Mouse (Mus musculus) testis, postnatal 10 days (tissue): ENCODE measurements around the gene Eif2b2.
A peak's percentile ranks its signal among the peaks of the same experiment; 100 is the strongest.

Experiments used
- DNase-seq: peaks from one replicate; pipeline ENCODE4 v3.0.0; 2021; ENCODE audit warnings: low spot score

Eif2b2 gene

DNA sequence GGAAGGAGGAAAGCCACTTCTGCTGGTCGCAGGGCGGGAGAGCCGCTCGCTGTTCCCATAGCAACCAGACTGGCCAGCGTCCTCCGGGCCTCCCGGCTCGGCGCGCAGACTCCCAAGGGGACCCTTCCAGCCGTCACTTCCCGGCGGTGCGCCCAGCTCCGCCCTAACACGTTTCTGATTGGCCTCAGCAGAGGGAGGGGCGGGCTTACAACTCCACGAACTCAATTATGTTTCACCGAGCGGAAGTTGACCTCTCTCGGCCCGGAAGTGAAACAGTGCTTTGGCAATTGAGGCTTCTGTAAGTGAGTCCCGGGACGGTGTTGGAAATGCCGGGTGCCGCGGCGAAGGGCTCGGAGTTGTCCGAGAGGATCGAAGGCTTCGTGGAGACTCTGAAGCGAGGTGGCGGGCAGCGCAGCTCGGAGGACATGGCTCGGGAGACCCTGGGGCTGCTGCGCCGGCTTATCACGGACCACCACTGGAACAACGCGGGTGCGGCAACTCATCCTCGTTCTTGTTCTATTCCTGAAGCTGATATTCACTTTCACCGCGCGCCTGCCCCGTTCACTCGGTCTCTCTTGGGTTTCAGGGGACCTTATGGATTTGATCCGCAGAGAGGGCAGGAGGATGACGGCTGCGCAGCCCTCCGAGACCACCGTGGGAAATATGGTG is at the start of gene Eif2b2:
Gene Eif2b2 (plus strand): TSS at position 246 of the 669 bp plus-strand sequence.
- peak; percentile 98 for DNase-seq

- DNase-seq, result no peak
Observed at GRCm38 (mm10) chr12:85169877-85170276, 49.4 kb upstream of the Eif2b2 start.

GRCm38 (mm10) chr12:85170284-85170947 is 48.9 kb upstream of the Eif2b2 start:
- DNase-seq, result no peak

GRCm38 (mm10) chr12:85170948-85171307 is 48.4 kb upstream of the Eif2b2 start:
- no peak for DNase-seq

- DNase-seq, result peak; percentile 41
Observed at GRCm38 (mm10) chr12:85174016-85174415, 45.3 kb upstream of the Eif2b2 start.

DNA sequence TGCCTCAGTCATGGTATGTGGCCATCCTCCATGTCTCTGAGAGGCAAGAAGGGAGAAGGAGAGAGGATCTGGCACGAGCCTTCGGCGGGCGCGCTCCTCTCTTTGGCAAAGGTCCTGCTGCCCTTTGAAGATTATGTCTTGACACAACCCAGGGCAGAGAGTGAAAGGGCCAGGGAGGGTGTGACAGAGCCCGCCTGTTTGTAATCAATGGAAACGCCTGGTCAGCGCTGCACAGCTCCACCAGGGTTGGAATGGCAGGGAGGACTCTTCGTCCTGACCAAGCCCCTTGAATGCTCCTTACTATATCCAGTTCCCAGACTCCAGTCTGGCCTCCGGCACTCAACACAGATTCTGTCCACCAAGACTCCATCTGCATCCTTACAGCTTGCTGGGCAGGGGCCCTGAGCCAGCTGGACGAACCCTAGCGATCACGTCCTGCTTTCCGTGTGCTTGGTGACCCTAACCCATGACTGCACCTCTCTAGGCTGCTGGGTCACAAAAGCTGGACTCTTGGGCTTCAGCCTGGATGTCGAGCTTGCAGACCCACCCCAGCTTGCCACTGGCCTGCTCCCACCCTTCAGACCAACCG is 44.1 kb upstream of the Eif2b2 start:
- DNase-seq, result no peak

- DNase-seq, result peak; percentile 76
Observed at GRCm38 (mm10) chr12:85175926-85176845, 43.1 kb upstream of the Eif2b2 start.

DNA sequence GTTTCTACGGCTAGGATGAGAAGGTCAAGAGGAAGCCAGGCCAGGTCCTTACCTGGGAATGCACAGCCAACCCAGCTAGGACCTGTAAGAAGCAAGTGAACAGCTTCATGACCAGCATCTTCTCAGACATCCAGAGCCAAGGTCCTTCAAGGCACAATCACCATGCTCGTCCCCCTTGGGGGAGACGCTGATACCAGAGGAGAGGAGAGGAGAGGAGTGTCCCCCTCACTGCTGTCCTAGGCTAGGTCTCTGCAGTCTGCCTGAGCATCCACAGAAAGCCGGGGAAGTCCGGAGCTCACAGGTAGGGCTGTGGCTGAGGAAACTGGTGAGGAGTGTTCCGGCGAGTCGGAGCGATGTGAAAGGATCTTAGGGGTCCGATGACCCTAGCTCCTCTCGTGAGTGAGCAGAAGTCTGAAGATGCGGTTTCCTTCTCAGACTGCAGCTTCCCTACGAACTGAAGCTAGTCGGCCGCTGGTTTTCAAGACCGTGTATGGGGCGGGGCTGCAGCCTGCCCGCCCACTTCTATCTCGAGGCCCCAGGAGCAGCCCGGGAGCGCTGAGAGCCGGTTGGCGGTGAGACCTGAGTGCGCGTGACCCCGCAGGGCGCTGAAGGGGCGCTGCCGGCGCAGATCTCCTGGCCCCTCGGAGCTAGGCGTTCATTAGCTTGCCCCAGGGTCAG is 42.3 kb upstream of the Eif2b2 start:
- no peak for DNase-seq

DNA sequence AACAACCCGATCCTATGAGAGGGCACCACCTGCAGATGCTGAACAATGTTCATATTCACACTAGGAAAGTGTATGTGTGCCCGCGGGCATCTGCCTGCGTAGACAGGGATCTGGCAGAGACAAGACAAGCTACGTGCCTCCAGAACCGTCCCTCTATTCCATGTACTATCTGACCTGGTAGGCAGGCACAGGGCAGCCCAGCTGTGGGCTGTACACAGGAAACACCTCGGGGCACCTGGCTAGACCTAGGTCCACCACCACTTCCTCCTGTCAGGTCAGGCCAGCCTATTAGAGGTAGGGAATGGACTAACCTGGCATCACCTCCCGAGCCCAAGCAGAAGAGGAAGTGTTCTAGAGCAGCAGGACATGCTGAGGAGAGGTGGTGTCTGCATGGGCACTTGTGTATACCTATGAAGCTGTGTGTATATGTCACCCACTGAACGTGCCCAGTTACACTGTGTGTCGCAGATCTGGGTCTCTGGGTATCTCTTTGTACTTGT is 41.5 kb upstream of the Eif2b2 start, which contains the start of gene Pgf:
Gene Pgf (minus strand): TSS at position 51 of the 500 bp plus-strand sequence.
- no peak for DNase-seq

- no peak for DNase-seq
Observed at GRCm38 (mm10) chr12:85178294-85178693, 41.0 kb upstream of the Eif2b2 start.

- DNase-seq, result no peak
Observed at GRCm38 (mm10) chr12:85181475-85182344, 37.6 kb upstream of the Eif2b2 start.

DNA sequence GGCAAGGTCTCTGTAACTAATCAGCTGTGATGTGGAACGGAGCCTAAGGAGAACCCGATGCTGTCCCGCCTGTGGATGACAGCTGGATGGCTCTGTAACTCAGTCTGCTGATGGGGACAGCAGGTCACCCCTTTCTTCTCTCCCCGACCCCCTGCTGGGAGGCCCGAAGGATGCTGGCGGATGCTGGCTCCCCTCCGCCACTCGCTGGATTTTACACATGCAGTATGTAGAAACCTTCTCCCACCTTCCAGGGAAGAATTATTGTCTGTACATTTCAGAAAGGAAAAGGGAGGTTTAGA is 37.0 kb upstream of the Eif2b2 start:
- no peak for DNase-seq

GRCm38 (mm10) chr12:85182898-85183297 is 36.4 kb upstream of the Eif2b2 start:
- no peak for DNase-seq

GRCm38 (mm10) chr12:85184118-85184517 is 35.2 kb upstream of the Eif2b2 start:
- DNase-seq, result no peak

- DNase-seq, result no peak
Observed at GRCm38 (mm10) chr12:85185810-85186209, 33.5 kb upstream of the Eif2b2 start.

DNA sequence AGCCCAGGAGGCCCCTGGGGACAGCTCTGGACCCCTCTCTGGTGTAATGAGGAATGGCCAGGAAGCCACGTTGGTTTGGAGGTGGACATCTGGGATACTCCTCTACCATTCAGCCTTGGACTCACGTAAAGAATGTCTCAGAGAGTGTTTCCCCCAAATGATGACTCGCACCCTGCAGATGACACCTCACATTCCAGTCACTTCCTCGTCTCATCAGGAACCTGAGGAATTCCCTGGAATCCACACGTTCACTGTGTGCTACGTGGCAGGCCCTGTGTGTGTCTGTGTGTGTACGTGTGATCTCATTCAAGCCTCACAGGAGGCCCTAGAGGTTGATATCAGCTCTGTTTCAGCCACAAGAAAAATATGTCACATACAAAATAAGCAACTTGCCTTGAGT is 32.9 kb upstream of the Eif2b2 start:
- DNase-seq, result no peak

DNA sequence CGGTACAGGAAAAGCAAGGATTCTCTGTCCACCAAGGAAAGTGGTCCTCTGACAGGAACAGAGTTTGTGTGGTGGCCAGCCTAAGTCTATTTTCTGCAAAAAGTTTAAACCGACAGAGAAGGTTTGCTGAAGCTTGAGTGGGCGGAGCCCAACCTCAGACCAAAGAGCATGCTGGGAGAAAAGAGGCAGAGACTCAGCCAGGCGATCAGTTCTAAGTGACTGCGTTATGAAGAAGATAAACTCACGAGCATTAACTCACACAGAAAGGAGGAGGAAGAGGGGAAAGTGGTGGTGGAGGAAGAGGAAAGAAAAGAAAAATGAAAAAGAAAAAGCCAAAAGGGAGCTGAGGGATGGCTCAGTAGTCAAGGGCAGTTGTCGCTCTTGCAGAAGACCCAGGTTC is 29.0 kb upstream of the Eif2b2 start:
- DNase-seq, result no peak

GRCm38 (mm10) chr12:85192461-85193108 is 26.7 kb upstream of the Eif2b2 start:
- DNase-seq, result peak; percentile 46

GRCm38 (mm10) chr12:85193146-85193545 is 26.1 kb upstream of the Eif2b2 start:
- DNase-seq, result no peak

- no peak for DNase-seq
Observed at GRCm38 (mm10) chr12:85193923-85194622, 25.2 kb upstream of the Eif2b2 start.
